Mouse (Mus musculus) forebrain, embryonic 12.5 days (tissue): ENCODE data around the gene Olfr63. TPM values are rescaled to one million over a fixed set of nuclear protein-coding genes. Genes with fewer than 3 reads are reported as not detected.
"Not testable (repeated sequence)": the region's sequence is repeated elsewhere in the genome, so short reads cannot be mapped to it uniquely, and the experiment has no call there.

Experiments
- ATAC-seq: fragments of 200-750 bp; cut with Nextera tagmentation; 2 replicates; pipeline ENCODE4 v1.8.0; 2017; ENCODE audit warnings: moderate TSS enrichment; ENCODE audit not compliant: low FRiP score
- H3K27ac ChIP-seq: fragments of 300-500 bp; sonication (generic); 2 replicates; pipeline ENCODE4 v1.5.1; 2016; ENCODE audit warnings: mild to moderate bottlenecking
- H3K27me3 ChIP-seq: fragments of 300-500 bp; sonication (generic); 2 replicates; pipeline ENCODE4 v1.6.1; 2016; ENCODE audit warnings: mild to moderate bottlenecking
- H3K36me3 ChIP-seq: fragments of 300-500 bp; sonication (generic); replicated peaks from 2 replicates; pipeline ENCODE4 v1.6.1; 2016; ENCODE audit warnings: mild to moderate bottlenecking
- H3K4me1 ChIP-seq: fragments of 300-500 bp; sonication (generic); 2 replicates; pipeline ENCODE4 v1.6.1; 2016
- H3K4me2 ChIP-seq: fragments of 300-500 bp; sonication (generic); 2 replicates; pipeline ENCODE4 v1.6.1; 2016; ENCODE audit warnings: mild to moderate bottlenecking, moderate library complexity
- H3K4me3 ChIP-seq: fragments of 300-500 bp; sonication (generic); replicated peaks from 2 replicates; pipeline ENCODE4 v1.5.1; 2016; ENCODE audit warnings: mild to moderate bottlenecking
- H3K9ac ChIP-seq: fragments of 300-500 bp; sonication (generic); 2 replicates; pipeline ENCODE4 v1.6.1; 2016; ENCODE audit warnings: mild to moderate bottlenecking
- H3K9me3 ChIP-seq: fragments of 300-500 bp; sonication (generic); 2 replicates; pipeline ENCODE4 v1.6.1; 2016
- WGBS: fragments of 180-500 bp; shearing (Covaris S2); methylation state at CpG from one replicate; pipeline ENCODE4 v1.1.7; 2016; 5-methylcytosine and 5-hydroxymethylcytosine counted together
- polyA plus RNA-seq: library from polyadenylated mRNA; unstranded; fragments of >200 nt; fragmentation: Nextera tagmentation; extraction: Ambion mirVana; gene quantifications from 2 replicates; pipeline ENCODE4 v1.2.1, GENCODE M21; 2016

The Olfr63 gene
- polyA plus RNA-seq: 0.03 and 0.05 TPM in 2 replicates

DNA sequence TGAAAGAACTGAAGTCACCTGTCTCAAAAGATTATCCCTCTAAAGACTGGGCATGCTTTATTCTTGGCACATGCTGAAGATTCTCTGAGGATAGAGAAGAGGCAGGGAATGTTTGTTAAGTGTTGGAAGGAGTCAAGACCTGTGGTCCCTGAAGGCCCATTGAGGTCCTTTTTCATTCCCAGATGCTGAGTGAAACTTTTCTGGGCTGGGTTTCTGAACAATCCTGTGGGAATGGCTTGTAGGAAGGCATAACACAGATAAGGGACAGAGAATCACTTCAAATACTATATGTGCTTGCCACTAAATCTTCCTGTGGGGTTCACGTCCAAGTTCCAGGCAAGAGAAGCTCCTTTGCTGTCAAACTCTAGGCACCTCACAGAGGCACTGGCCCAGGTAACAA is at the start of gene Olfr63:
TSS of gene Olfr63 (plus strand) at position 301 of the 400 bp plus-strand sequence.
- Histone ChIP-seq H3K9me3 (no peaks in the 10 kb centered on the region), H3K4me3 (no peak within 1 kb of the TSS), H3K4me1 (no peaks in the 10 kb centered on the region), H3K27ac (no peak within 1 kb of the TSS), H3K27me3 (peaks cover 17% of the 10 kb centered on the region), H3K4me2 (no peak within 1 kb of the TSS), H3K36me3 (no peaks in the 10 kb centered on the region), H3K9ac (no peak within 1 kb of the TSS)
- no peak for ATAC-seq
- 85% methylated on average over 1 of the region's 1 CpGs for WGBS

GRCm38 (mm10) chr17:33221590-33221989 is 42.9 kb upstream of the Olfr63 start, which contains the start of gene Olfr1564:
Gene Olfr1564 (minus strand): TSS chr17:33221690.
- 83% methylated on average over 2 of the region's 2 CpGs for WGBS
- ATAC-seq: no peak
- Histone ChIP-seq H3K27me3 (no peaks in the 10 kb centered on the region), H3K4me2 (no peak within 1 kb of the TSS), H3K9me3 (peaks cover 9% of the 10 kb centered on the region), H3K4me1 (no peaks in the 10 kb centered on the region), H3K27ac (no peak within 1 kb of the TSS), H3K36me3 (no peaks in the 10 kb centered on the region), H3K9ac (no peak within 1 kb of the TSS), H3K4me3 (no peak within 1 kb of the TSS)

DNA sequence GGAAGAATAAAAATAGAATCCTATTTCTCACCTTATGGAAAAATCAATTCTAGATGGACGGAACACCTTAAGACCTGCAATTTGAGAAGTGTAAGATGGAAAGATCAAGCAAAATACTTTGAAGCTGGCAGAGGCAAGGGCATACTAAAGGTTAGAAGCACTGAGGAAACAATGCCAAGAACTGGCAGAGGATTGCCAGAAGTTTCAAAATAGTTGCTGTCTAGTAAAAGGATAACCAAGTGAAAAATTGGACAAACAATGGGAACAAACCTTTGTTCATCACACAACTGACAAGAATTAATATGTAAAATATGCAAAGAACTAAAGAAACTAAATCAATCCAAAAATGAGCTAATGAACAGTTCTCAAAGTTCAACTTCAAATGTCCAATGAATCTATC is 27.8 kb upstream of the Olfr63 start:
- not testable (repeated sequence) for H3K9ac ChIP-seq, ATAC-seq, H3K27me3 ChIP-seq, H3K4me3 ChIP-seq, H3K4me1 ChIP-seq, H3K27ac ChIP-seq, H3K4me2 ChIP-seq
- H3K9me3 ChIP-seq: peaks cover 14% of the 10 kb centered on the region; the same call in 1 of the 2 replicates
- peaks cover 15% of the 10 kb centered on the region for H3K36me3 ChIP-seq
- 93% methylated on average over 1 of the region's 1 CpGs for WGBS

DNA sequence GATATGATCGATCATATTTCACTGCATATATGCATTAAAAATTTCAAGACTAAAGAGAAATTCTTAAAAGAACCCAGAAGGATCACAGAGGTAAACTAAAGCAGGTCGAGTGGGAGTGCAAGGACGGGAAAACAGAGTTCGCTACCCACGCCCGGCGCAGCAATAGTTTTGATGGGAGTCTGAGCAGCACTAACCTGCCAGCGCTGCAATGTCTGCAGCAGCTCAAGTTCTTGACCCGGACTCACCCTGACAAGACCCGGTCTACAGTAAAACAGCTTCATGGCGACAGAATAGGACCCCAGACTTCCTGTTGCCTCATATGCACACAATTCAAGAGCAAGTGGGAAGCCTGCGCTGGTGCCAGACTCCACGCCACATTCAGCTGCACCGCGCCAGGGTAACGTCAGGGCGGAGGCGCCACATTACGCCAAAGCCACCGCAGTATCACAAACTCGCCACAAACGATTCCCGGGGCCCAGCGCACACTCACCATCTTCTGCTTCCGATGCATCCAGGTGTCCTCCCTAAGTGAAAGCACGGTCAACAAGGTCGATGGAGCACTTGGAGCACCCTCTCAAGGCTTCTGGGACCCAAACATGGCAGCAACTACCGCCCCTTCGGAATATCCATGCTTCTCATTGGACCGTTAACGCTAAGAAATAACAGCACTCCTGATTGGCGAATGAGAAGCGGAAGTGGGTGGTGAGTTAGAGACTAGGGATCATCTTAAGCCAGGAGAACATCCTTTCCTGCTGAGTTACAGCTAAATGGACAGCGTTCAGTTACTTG is 9.8 kb upstream of the Olfr63 start, which contains the start of gene Zfp955a:
TSS of gene Zfp955a (minus strand) at position 616 of the 789 bp plus-strand sequence.
- not testable (repeated sequence) for H3K9me3 ChIP-seq, H3K27ac ChIP-seq, H3K4me1 ChIP-seq, H3K9ac ChIP-seq, H3K27me3 ChIP-seq, H3K36me3 ChIP-seq
- ATAC-seq: peak; percentile 100
- WGBS: 28% methylated on average over 1 of the region's 34 CpGs
- Histone ChIP-seq H3K4me3 (0 out of 2 replicates have a peak within 1 kb of the TSS, but pooled peaks have one; percentile 4), H3K4me2 (0 out of 2 replicates have a peak within 1 kb of the TSS, but pooled peaks have one; percentile 25)

DNA sequence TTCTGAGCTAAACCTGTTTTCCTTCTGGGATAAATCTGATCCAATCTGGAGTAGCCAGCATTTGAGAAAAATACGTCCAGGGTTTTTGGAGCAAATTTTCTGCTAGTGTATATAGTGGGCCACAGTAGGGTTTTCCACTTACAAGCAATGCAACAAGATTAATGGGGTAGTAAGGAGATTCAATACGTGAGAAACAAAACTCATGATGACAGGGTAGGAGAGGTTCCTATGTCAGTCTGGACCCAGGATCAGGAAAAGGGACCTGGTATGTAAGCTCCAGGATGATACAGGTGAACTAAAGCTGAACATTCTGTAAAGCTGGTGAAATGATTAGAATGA is 9.2 kb upstream of the Olfr63 start:
- H3K27ac ChIP-seq, H3K4me1 ChIP-seq, H3K36me3 ChIP-seq, H3K9me3 ChIP-seq, H3K27me3 ChIP-seq, H3K4me3 ChIP-seq, H3K9ac ChIP-seq, H3K4me2 ChIP-seq: not testable (repeated sequence)
- WGBS: no CpG with 5 or more reads among the region's 2 CpGs
- peak; percentile 28; the same call in 1 of the 2 replicates for ATAC-seq

- Histone ChIP-seq H3K27me3 (peaks cover 17% of the 10 kb centered on the region), H3K36me3 (no peaks in the 10 kb centered on the region), H3K4me1 (no peaks in the 10 kb centered on the region), H3K9me3 (no peaks in the 10 kb centered on the region), H3K9ac (no peak overlapping the region), H3K4me2 (no peak overlapping the region), H3K4me3 (no peak overlapping the region), H3K27ac (no peak overlapping the region)
- WGBS: 90% methylated on average over 9 of the region's 9 CpGs
- no peak for ATAC-seq
Observed at GRCm38 (mm10) chr17:33268907-33269306, 4.4 kb downstream of the Olfr63 start.

DNA sequence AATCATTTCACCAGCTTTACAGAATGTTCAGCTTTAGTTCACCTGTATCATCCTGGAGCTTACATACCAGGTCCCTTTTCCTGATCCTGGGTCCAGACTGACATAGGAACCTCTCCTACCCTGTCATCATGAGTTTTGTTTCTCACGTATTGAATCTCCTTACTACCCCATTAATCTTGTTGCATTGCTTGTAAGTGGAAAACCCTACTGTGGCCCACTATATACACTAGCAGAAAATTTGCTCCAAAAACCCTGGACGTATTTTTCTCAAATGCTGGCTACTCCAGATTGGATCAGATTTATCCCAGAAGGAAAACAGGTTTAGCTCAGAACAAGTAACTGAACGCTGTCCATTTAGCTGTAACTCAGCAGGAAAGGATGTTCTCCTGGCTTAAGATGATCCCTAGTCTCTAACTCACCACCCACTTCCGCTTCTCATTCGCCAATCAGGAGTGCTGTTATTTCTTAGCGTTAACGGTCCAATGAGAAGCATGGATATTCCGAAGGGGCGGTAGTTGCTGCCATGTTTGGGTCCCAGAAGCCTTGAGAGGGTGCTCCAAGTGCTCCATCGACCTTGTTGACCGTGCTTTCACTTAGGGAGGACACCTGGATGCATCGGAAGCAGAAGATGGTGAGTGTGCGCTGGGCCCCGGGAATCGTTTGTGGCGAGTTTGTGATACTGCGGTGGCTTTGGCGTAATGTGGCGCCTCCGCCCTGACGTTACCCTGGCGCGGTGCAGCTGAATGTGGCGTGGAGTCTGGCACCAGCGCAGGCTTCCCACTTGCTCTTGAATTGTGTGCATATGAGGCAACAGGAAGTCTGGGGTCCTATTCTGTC is 24.8 kb downstream of the Olfr63 start, which contains the start of gene Zfp955b:
TSS of gene Zfp955b (plus strand) at position 506 of the 837 bp plus-strand sequence.
- not testable (repeated sequence) for H3K9ac ChIP-seq, H3K27ac ChIP-seq, H3K36me3 ChIP-seq, H3K9me3 ChIP-seq, H3K4me1 ChIP-seq, H3K4me3 ChIP-seq, H3K27me3 ChIP-seq
- no CpG with 5 or more reads among the region's 25 CpGs for WGBS
- peak; percentile 99 for ATAC-seq
- H3K4me2 ChIP-seq: peak within 1 kb of the TSS; percentile 30; the same call in 1 of the 2 replicates

DNA sequence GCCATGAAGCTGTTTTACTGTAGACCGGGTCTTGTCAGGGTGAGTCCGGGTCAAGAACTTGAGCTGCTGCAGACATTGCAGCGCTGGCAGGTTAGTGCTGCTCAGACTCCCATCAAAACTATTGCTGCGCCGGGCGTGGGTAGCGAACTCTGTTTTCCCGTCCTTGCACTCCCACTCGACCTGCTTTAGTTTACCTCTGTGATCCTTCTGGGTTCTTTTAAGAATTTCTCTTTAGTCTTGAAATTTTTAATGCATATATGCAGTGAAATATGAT is 25.3 kb downstream of the Olfr63 start:
- peak; percentile 68; the same call in 1 of the 2 replicates for ATAC-seq
- H3K4me2 ChIP-seq, H3K9ac ChIP-seq, H3K27ac ChIP-seq, H3K9me3 ChIP-seq, H3K4me1 ChIP-seq, H3K27me3 ChIP-seq, H3K4me3 ChIP-seq, H3K36me3 ChIP-seq: not testable (repeated sequence)
- WGBS: no CpG with 5 or more reads among the region's 9 CpGs

Other genes starting within 250 kb of the Olfr63 start
- 21.7 and 23.6 TPM in 2 replicates for gene Zfp763, start 231.3 kb upstream of the Olfr63 start, polyA plus RNA-seq
- not detected in 2 replicates for gene 4921501E09Rik, start 196.6 kb upstream of the Olfr63 start, polyA plus RNA-seq
- gene Zfp563, start 175.4 kb upstream of the Olfr63 start, polyA plus RNA-seq: 12.2 and 12.5 TPM in 2 replicates
- 0.10 TPM in 1 of 2 replicates, not detected in the other for gene Morc2b, start 125.0 kb upstream of the Olfr63 start, polyA plus RNA-seq
- not detected in 2 replicates for gene Olfr55, start 96.2 kb upstream of the Olfr63 start, polyA plus RNA-seq
- not detected in 2 replicates for gene Olfr239, start 73.4 kb upstream of the Olfr63 start, polyA plus RNA-seq
- gene Olfr1564, start 43.0 kb upstream of the Olfr63 start, polyA plus RNA-seq: not detected in 2 replicates
- 20.4 and 21.0 TPM in 2 replicates for gene Zfp955a, start 9.5 kb upstream of the Olfr63 start, polyA plus RNA-seq
- gene Zfp955b, start 24.9 kb downstream of the Olfr63 start, polyA plus RNA-seq: 13.6 and 13.7 TPM in 2 replicates
- 16.0 and 18.0 TPM in 2 replicates for gene Zfp81, start 94.2 kb downstream of the Olfr63 start, polyA plus RNA-seq
- 20.7 and 25.7 TPM in 2 replicates for gene Zfp101, start 130.0 kb downstream of the Olfr63 start, polyA plus RNA-seq
- gene Actl9, start 168.2 kb downstream of the Olfr63 start, polyA plus RNA-seq: not detected in 2 replicates